Mouse (Mus musculus) heart, adult 2 months (tissue): ENCODE data around the gene Slc22a20.

Experiments
- CTCF ChIP-seq: fragments of 200-600 bp; IDR thresholded peaks from 2 replicates; pipeline ENCODE4 v1.8.1; 2022; ENCODE audit warnings: antibody characterized with exemption, mild to moderate bottlenecking, moderate library complexity
- EP300 ChIP-seq: fragments of 200-500 bp; IDR thresholded peaks from 2 replicates; pipeline ENCODE4 v1.6.1; 2011; ENCODE audit warnings: low read depth, low read length, control low read depth; ENCODE audit not compliant: insufficient read depth
- POLR2A ChIP-seq: fragments of 200-500 bp; IDR thresholded peaks from 2 replicates; pipeline ENCODE4 v1.6.1; 2011; ENCODE audit warnings: mild to moderate bottlenecking, low read depth, low read length, control low read depth; ENCODE audit not compliant: insufficient read depth

- TF ChIP-seq CTCF = no peak
- no peak for TF ChIP-seq POLR2A
- TF ChIP-seq EP300 = no peak
These were observed 34.3 kb downstream of the Slc22a20 start for GRCm38 (mm10) chr19:5951631-5952030.
